Mouse (Mus musculus): Measurements from ENCODE around the gene Gm28042.

Gene Gm28042

DNA sequence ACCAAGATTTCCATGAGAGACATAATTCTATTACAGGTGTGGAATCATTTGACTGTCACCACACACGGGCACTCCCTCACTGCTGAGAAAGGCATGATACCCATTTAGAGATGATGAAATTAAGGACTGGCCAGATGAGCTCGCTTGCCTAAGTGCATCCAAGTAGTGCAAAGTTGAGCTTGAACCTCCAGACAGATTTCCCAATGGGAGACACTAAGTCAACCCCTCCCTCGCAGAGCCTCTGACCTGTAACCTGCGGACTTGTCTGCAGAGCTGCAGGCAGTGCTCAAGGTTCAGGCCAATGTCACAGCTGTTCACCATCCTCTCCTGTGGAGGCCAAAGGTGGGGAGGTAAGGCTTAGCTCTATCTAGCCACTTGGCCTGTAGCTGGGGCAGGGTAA is 31.5 kb downstream of the Gm28042 start:
- no peak for DNase-seq (ENCODE audit: low spot score in 2 of 2)

DNA sequence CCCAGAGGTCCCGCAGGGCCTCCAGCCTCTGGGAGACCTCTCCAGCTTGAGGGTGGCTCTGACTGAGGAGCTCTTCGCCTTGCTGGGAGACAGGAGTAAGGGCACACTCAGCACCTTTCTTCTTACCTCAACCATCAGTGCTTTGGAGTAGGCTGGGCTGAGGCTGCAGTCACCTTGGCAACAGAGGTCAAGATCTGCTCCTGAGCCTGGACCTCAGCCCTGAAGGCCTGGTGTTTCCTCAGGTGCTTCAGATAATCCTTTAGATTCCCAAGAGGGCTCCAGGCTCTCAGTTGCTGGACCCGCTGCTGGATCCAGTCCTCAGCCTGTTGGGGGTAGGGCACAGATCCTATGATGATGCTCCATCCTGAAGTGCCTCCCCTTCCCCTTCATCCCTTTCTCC is 32.2 kb downstream of the Gm28042 start:
- no peak for DNase-seq (ENCODE audit: low spot score in 2 of 2)

DNA sequence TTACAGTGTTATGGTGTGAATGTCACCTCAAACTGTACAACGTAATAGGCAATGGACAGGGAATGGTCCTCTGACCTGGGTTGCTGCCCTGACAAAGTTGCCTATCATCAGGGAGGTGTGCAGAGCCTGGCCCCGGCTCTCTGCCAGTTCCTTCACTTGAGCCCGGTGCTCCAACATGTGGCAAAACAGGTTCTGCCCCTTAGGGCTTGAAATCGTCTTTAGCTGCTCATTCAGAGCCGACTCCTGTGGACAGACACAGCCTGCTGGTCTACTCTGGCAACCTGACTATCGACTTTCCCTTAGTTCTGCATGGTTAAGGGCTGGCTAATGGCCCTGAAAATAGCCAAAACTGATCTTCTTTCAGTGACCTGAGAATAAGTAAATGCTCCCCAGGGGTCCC is 32.9 kb downstream of the Gm28042 start:
- peak; percentile 44 to 69 for DNase-seq (ENCODE audit: low spot score in 2 of 2)

DNA sequence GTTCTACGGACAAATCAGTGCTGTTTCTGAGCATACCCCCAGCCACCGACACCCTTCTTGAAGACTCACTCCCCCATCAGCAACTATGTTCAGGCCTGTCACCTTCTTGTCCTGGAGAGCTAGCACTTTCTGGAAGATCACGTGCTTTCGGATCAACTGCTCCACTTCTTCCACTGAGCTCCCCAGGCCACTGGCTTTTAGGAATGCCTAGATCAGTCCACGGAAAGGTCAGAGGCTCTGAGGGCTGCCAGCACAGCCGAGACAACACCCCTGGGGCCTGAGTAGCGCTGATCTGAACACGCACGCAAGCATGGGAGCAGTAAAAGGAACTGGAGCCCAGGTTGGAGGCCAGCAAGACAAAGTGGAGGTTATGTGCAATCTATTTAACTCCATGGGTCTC is 33.4 kb downstream of the Gm28042 start:
- DNase-seq (ENCODE audit: low spot score in 2 of 2), result peak in 1 of 2 experiments; percentile 12

DNA sequence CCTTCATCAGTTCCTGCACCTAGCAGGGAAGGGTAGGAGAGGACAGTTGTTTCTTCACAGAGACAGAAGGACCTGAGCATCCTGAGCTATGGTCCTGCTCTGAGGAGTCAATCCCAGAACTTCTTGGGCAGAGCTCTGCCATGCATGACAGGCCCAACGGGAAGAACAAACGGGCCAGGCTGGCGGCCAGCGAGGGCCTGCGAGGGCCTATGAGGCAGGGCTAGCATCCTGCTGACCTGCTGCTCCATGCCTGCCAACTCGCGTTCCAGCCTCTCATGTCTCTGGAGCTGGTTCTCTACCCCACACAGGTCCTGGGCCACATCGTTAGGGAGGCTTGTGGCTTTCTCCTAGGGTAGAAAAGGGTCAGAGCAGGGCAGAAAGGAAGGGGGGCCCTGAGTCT is 35.0 kb downstream of the Gm28042 start:
- no peak for DNase-seq (ENCODE audit: low spot score in 2 of 2)

DNA sequence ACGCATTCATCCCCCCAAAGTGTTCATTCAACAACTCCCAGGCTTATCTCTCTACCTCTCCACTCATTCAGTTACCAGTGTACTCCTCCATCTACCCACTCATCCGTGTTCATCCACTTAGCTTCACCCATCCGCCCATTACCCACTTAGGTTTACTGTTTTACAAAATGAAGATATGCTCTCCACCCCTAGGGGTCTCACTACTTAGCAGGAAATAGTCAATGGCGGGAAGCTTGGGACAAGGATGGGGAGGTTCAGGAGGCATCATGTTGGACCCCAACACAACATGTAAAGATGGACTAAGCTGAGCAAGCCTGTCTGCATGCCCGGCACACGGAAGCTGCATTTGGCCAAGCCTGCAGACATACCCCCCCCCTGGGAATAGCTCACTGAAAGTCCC is 37.3 kb downstream of the Gm28042 start:
- DNase-seq (ENCODE audit: low spot score in 2 of 2), result no peak

DNA sequence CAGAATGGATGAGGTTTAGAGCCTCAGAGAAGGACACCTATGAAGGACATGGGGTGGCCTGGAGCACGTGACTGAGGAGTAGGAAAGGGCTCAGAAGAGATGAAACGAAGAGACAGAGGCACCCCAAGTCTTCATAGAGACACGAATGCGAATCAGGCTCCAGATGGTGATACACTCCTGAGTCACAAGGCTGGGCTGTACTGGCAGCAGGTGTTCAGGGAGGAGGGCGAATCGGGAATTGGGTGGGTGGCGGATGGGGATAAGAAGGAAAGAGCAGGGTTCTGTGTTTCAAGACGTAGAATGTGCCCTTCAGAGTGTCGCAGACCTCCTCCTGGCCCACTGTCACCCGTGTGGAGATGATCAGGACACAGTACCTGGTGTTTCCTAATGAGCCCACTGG is 38.0 kb downstream of the Gm28042 start:
- DNase-seq (ENCODE audit: low spot score in 2 of 2), result no peak

DNA sequence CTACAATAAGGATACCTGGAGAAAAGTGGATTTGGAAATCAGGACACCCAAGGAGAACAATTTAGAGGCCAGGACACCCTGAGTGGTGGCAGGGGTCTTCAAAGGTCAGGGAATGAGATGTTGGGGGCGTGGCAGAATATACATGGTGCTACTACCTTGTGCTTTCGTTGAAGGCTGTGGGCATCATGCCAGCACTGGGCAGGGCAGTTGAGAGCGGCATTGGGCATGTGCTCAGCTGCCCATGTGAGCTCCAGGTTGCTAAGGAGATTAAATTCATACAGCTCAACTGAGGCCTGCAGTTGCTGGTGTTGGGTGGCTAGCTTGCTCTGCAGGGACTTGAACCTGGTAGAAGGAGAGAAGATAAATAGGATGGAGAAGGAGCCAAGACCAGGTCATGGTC is 38.9 kb downstream of the Gm28042 start:
- no peak for DNase-seq (ENCODE audit: low spot score in 2 of 2)

DNA sequence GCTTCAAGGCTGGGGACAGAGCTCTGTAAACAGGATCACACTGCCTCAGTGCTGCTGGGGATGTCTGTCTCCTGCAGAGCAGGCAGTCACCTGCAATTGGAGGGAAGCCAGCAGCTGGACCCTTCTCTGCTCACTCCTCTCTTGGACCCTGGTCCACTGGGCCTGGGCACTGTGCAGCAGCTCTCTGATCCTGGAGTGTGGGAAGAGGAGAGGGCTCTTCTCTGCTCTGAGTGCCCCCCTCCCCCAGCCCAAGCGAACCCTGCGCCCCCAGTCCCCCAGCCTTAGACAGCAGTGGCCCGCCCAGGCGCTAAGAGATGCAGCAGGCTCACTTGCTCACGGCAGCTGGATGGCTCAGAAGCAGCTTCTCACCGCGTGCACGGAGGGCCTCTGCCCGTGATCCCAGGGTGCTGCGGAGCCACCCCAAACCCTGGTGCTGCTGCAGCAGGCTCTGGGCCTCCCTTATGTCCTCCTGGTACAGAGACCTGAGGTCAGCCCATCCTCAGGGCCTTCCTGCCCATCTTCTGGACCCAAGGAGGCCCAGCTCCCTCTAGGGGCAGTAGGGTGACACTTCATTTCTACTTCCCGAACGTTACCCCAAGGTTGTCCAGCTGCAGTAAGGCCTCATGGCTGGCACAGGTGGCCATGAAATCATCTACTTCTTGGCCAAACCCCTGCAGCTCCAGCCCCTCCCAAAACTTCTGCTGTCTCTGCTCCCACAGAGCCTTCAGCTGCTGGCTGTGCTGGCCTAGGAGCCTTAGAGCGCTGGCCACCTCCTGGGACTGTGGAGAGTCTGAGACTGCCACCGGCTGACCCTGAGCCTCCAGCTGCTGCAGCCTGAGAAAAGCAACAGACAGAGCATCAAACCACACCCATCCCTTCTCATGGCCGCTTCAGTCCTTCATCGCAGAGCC is 41.5 kb downstream of the Gm28042 start:
- no peak for DNase-seq (ENCODE audit: low spot score in 2 of 2)

DNA sequence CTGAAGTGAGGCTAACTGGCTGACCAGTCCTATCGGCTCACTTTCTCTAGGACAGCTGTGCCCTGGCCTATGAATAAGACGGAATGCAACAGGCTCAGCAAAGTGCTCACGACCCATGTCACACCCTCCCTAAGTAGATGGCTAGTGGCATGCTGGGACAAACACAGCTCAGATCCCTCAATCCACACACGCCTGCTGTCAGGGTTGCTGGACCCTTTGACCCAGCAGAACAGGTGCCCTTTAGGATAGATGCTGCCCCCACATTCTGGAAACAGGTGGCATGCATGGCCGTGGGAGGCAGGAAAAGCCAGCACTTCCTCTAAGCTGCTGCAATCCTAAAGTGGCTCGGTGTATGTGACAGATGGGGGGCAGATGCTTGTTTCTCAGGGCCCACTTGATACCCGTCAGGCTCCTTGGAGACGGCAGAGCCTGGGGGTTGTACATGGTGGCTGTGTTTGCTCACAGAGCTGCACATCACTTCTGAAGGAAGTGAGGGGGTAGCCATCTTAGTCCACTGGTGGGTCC is 42.2 kb downstream of the Gm28042 start:
- no peak for DNase-seq (ENCODE audit: low spot score in 2 of 2)

DNA sequence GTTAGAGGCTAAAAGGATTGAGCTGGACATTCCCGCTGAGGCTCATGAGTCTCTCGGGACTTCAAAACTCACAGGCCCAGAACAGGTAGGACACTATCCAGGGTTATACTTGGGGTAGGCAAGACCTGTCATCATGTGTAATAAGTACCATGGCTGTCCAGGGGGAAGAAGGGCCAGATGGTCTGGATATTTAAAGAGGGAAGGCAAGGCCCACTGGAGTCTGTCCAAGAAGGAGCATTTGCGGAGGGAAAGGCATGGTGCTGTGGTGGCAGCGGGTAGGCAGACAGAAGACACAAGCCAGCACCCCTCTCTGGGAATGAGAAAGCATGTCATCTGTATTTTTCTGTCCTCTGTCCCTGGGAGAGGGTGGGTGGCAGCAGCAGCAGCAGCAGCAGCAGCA is 46.8 kb downstream of the Gm28042 start:
- DNase-seq (ENCODE audit: low spot score in 2 of 2), result no peak

DNA sequence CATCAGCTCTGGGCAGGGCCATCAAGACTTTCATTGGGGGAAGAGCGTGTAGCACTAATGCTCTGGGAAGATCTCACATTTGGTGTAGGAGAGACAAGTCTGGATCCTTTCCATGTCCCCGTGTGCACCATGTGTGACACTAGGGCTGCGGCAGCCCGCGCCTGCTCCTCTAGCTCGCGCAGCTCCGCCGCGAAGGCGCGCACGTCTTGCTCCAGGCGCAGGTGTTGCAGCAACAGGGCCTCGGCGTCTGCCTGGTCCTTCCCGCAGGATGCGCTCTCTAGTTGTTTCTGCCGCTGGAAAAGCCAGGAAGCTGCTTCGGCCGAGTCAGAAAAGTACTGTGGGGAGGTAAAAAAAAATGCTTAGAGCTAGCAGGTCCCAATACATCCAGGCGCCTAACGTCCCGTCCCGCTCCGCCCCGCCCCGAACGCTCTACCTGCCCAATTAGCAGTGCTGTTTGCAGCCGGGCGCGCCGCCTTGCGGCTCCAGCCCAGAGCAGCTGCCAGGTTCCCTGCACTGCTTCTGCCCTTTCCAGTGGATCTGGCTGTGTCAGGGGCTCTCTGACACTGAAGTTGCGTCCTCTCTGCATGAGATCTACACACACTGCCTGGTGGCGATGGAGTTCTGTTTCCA is 48.9 kb downstream of the Gm28042 start:
- DNase-seq (ENCODE audit: low spot score in 2 of 2), result peak in 1 of 2 experiments; percentile 65

DNA sequence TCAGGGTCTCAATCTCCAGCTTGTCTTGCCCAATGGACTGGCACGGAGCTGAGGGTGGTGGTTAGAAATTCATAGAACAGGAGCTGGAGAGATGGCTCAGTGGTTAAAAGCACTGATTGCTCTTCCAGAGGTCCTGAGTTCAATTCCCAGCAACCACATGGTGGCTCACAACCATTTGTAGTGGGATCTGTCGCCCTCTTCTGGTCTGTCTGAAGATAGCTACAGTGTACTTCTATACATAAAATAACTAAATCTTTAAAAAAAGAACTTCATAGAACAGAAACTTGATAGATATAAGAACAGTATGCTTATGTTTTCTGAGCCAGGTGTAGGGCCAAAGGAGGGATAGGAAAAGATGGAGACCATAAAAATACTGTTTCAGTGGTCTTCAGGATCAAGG is 55.1 kb downstream of the Gm28042 start:
- no peak for DNase-seq (ENCODE audit: low spot score in 2 of 2)

DNA sequence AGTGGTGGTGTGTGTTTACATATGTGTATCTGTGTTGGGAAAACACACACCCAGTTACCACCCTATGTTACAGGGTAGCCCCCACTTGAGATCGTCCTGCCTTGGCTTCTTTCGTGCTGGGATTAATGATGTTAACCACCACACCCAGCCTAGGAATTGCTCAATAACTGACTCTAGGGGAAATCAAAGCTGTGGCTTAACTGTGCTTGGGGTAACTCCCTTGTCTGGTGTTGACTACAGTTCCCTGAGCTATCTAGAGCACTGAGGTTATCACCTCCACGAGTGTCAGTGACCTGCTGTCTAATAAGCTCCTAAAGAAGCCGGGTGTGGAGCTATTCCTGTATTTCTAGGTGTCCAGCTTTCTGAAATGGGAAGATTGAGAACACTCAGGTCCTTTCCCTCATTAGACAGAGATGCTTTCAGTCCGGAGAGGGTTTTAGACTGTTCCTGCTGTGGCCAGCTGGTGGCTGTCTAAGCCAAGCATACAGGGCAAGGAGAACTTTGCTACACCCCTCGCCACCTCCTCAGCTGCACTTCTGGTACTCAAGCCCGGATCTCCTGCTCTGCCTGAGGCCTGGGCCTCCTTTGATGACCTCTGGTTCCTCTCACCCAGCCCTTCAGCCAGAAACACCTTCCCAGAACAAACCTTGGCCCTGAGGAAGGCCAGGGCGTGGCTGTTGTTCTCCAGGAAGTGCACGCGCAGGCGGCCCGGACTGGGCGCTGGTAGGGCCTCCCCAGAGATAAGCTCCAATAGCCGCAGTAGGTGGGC is 57.5 kb downstream of the Gm28042 start:
- peak; percentile 53 to 58 for DNase-seq (ENCODE audit: low spot score in 2 of 2)

DNA sequence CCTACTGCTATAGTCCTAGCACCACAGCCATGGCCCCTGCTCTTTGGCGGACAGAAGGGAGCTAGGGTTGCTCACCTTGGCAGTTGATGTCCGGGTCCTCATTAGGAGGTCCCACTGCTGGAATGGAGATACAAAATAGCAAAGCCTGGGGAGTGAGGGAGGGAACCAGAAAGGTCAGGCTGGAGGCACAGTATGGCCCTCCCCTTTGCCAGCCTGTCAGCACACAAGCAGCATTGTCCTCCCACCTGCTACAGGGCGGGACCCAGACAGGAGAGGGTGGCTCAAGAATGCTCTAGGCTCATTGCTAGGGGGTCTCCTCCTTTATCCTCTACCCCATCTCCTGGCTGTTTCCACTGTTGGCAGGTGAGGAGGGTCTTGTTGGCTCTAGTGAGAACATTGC is 58.7 kb downstream of the Gm28042 start:
- no peak for DNase-seq (ENCODE audit: low spot score in 2 of 2)

DNA sequence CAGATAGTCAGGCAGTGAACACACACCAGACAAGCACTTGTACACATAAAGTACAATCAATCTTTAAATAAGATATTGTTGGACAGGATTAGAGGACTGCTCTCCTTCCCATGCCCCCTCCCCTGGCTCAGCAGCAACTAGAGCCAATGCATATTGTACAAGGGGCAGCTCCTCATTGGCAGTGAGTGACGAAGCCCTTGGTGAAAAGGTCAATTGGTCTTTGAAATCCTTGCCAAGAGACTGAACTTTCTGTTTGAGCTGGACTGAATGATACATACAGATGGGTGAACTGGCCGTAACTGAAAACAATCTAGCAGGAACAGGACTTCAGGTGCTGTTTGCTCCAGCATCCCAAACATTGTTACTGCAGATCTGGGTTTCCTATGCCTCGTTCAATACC is 60.1 kb downstream of the Gm28042 start:
- no peak for DNase-seq (ENCODE audit: low spot score in 2 of 2)

DNA sequence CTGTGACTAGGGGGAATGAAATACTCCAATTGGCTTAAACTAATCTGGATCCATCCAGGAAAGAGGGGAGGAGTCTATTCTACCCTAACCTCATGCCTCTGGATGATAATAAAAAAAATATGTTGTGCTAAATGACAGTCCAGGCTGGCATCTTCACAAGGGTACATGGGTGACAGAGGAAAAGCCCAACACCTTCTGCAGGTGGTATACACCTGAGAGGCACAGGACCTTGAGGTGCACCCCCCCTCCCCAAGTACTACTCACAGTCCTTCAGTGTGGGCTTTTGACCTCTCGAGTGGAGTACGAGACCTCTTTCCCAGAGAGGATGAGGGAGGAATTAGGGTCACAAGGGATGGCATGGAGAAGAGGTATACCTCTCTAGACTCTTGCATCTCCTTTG is 60.6 kb downstream of the Gm28042 start:
- DNase-seq (ENCODE audit: low spot score in 2 of 2), result no peak

DNA sequence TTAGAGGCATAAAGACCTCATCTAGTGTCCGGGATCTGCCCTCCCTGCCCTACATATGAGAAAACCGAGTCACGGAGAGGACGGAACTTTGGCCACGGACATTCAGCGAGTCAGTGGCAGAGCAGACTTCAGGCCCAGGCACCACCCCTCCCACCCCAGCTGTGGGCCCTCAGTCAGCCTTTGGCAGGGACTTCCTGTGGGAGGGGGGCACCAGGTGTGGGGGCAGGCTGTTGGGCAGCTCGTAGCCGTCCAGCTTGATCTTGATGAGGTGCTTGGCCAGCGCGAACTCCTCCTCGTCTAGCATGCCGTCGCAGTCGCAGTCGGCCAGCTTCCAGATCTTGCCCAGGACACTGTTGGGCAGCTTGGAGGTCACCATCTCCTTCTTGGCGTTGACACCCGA is 63.7 kb downstream of the Gm28042 start:
- DNase-seq (ENCODE audit: low spot score in 2 of 2), result no peak

Data from urinary bladder, adult 18-20 months (tissue).